Mouse (Mus musculus) retina, embryonic 14.5 days (tissue): ENCODE measurements at regions not wholly inside any gene's neighbourhood (a gene's known extent, or its start where the extent isn't known, plus 50 kb on each side); places are given as distances from the start of the nearest gene placed in this dataset.

Experiments used
- DNase-seq: peaks from one replicate; pipeline ENCODE4 v3.0.0-alpha.2; 2015; ENCODE audit warnings: low spot score

GRCm38 (mm10) chr12:70589315-70589742 is 136.4 kb downstream of the Tmx1 start:
- no peak for DNase-seq

- no peak for DNase-seq
Measured at GRCm38 (mm10) chr12:70590456-70591050, 137.7 kb downstream of the Tmx1 start.

GRCm38 (mm10) chr12:70592821-70593220 is 139.9 kb downstream of the Tmx1 start:
- no peak for DNase-seq

GRCm38 (mm10) chr12:70598211-70598701 is 145.4 kb downstream of the Tmx1 start:
- DNase-seq: no peak

GRCm38 (mm10) chr12:70599731-70600130 is 146.8 kb downstream of the Tmx1 start:
- no peak for DNase-seq

- no peak for DNase-seq
Measured at GRCm38 (mm10) chr12:70603869-70604268, 151.0 kb downstream of the Tmx1 start.

- no peak for DNase-seq
Measured at GRCm38 (mm10) chr12:70608672-70609071, 155.8 kb downstream of the Tmx1 start.

- DNase-seq: no peak
Measured at GRCm38 (mm10) chr12:70609116-70609871, 156.4 kb downstream of the Tmx1 start.

GRCm38 (mm10) chr12:70611891-70612290 is 159.0 kb downstream of the Tmx1 start:
- no peak for DNase-seq

- DNase-seq: no peak
Measured at GRCm38 (mm10) chr12:70613244-70613643, 160.3 kb downstream of the Tmx1 start.

- no peak for DNase-seq
Measured at GRCm38 (mm10) chr12:70614101-70614500, 161.2 kb downstream of the Tmx1 start.

GRCm38 (mm10) chr12:70614686-70615085 is 161.8 kb downstream of the Tmx1 start:
- DNase-seq: no peak

GRCm38 (mm10) chr12:70615123-70615522 is 162.2 kb downstream of the Tmx1 start:
- DNase-seq: no peak

GRCm38 (mm10) chr12:70616049-70616448 is 163.2 kb downstream of the Tmx1 start:
- no peak for DNase-seq

- DNase-seq: no peak
Measured at GRCm38 (mm10) chr12:70616487-70616886, 163.6 kb downstream of the Tmx1 start.

GRCm38 (mm10) chr12:70617024-70617423 is 164.1 kb downstream of the Tmx1 start:
- no peak for DNase-seq

GRCm38 (mm10) chr12:70617979-70618378 is 165.1 kb downstream of the Tmx1 start:
- no peak for DNase-seq

- DNase-seq: no peak
Measured at GRCm38 (mm10) chr12:70619436-70619835, 166.5 kb downstream of the Tmx1 start.

- no peak for DNase-seq
Measured at GRCm38 (mm10) chr12:70622019-70622418, 169.1 kb downstream of the Tmx1 start.

GRCm38 (mm10) chr12:70624298-70624980 is 171.5 kb downstream of the Tmx1 start:
- no peak for DNase-seq

GRCm38 (mm10) chr12:70627638-70628037 is 174.7 kb downstream of the Tmx1 start:
- DNase-seq: no peak

GRCm38 (mm10) chr12:70628384-70629365 is 175.8 kb downstream of the Tmx1 start:
- DNase-seq: no peak
